22 mouse cellular contexts compared by ENCODE assay signal in the genomic region with DNA sequence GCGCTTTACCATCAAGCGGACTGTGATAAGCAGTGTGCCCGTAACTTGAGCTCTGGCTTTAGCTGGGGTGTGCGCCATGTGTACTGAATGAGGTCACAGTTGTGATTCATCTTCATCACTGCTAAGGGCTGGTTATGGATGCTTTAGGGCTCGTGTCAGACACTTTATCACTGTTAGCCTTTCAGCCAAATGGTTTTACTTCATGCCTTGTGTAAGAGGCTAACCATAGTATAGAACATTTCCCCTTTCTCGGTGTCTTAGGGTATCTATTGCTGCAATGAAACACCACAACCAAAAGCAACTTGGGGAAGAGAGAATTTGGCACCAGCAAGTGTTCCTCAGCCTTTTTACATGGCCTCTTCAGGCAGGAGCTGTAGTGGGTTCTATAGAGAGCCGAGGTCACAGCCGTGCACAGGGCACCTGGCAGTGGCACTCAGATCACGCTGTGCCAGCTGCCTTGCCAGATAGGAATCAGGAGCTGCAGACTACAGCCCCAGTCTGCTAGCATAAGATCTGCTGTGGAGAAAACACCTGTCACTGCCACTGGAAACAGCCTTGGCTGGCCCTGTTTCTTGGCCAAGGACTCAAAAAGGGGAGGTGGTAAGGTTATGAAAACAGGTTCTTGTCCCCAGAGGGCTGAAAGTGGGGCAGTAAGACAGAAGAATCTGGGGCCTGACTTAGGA. TPM values are rescaled to one million over a fixed set of nuclear protein-coding genes. Genes with fewer than 3 reads are reported as not detected.
DNase-seq lines count a peak whose midpoint lies in the region; ATAC-seq and TF ChIP-seq lines count a peak whose summit lies in the region.
"Had no signal": no experiment of that assay in that cellular context is flagged by ENCODE, and none has a peak within 500 bp of the region (broad histone marks: within the 10 kb centered on the region; RNA-seq: fewer than 3 reads in every experiment).

No protein-coding gene starts in this region.

- ATAC-seq in liver, postnatal 0 days, result peak; percentile 33
- ATAC-seq in liver, embryonic 11.5 days (replicated peaks; ENCODE audit: low FRiP score), result no peak
- ATAC-seq in common myeloid progenitor, adult 5-6 weeks (replicated peaks; ENCODE audit: low read depth, poor library complexity, severe bottlenecking), result peak; percentile 35; the same call in 1 of the 2 replicates
- peak; percentile 80 for ATAC-seq in megakaryocyte-erythroid progenitor cell, adult 5-6 weeks (replicated peaks; ENCODE audit: low FRiP score, low TSS enrichment, poor library complexity, severe bottlenecking)
- no peak for ATAC-seq in activated CD4-positive, CD25-positive, alpha-beta regulatory T cell, adult 4 months
- no peak for ATAC-seq in hindbrain, embryonic 14.5 days (ENCODE audit: low FRiP score)
- ATAC-seq: forebrain, postnatal 0 days; midbrain, embryonic 16.5 days; Patski had no signal

- H3K4me2 ChIP-seq in liver, postnatal 0 days (ENCODE audit: low read depth, low read length), result no peak overlapping the region
- H3K4me2 ChIP-seq in liver, embryonic 11.5 days, result no peak overlapping the region
- no peak overlapping the region for H3K4me2 ChIP-seq in hindbrain, embryonic 14.5 days (replicated peaks)
- H3K4me2 ChIP-seq: heart, embryonic 15.5 days; kidney, embryonic 15.5 days; limb, embryonic 13.5 days; lung, embryonic 14.5 days; neural tube, embryonic 12.5 days had no signal

- no peak overlapping the region for H3K9ac ChIP-seq in liver, postnatal 0 days (replicated peaks)
- no peak overlapping the region for H3K9ac ChIP-seq in liver, embryonic 11.5 days (ENCODE audit: low read depth, low read length)
- no peak overlapping the region for H3K9ac ChIP-seq in hindbrain, embryonic 14.5 days
- H3K9ac ChIP-seq: forebrain, postnatal 0 days; heart, embryonic 15.5 days; kidney, embryonic 15.5 days; limb, embryonic 13.5 days; lung, embryonic 14.5 days; neural tube, embryonic 12.5 days had no signal

- 79% methylated on average over 9 of the region's 9 CpGs for WGBS in liver, postnatal 0 days (ENCODE audit: insufficient replicate concordance)
- WGBS in liver, embryonic 11.5 days, result 76% methylated on average over 9 of the region's 9 CpGs
- WGBS in hindbrain, embryonic 14.5 days, result 94% methylated on average over 9 of the region's 9 CpGs

- H3K9me3 ChIP-seq in liver, postnatal 0 days (ENCODE audit: low read length), result no peaks in the 10 kb centered on the region
- no peaks in the 10 kb centered on the region for H3K9me3 ChIP-seq in liver, embryonic 11.5 days (ENCODE audit: control insufficient read depth, low read length)
- H3K9me3 ChIP-seq in hindbrain, embryonic 14.5 days (ENCODE audit: control insufficient read depth, low read length), result no peaks in the 10 kb centered on the region
- H3K9me3 ChIP-seq: heart, embryonic 15.5 days; kidney, embryonic 15.5 days; limb, embryonic 13.5 days; neural tube, embryonic 12.5 days had no signal

- H3K27ac ChIP-seq in liver, postnatal 0 days (ENCODE audit: low read depth), result no peak overlapping the region
- H3K27ac ChIP-seq in liver, embryonic 11.5 days (ENCODE audit: low read depth, low read length), result no peak overlapping the region
- H3K27ac ChIP-seq in hindbrain, embryonic 14.5 days, result no peak overlapping the region
- H3K27ac ChIP-seq: heart, embryonic 15.5 days; kidney, embryonic 15.5 days; limb, embryonic 13.5 days; macrophage; neural tube, embryonic 12.5 days had no signal

- TF ChIP-seq EP300 in liver, postnatal 0 days (IDR thresholded peaks at IDR 0.05; ENCODE audit: low read depth), result peak; percentile 42; the same call in 1 of the 2 replicates

- TF ChIP-seq CTCF in liver, postnatal 0 days (IDR thresholded peaks at IDR 0.05; ENCODE audit: low read depth), result no peak

- H3K27me3 ChIP-seq in liver, postnatal 0 days (ENCODE audit: insufficient read depth, low read length), result no peaks in the 10 kb centered on the region
- H3K27me3 ChIP-seq in liver, embryonic 11.5 days (replicated peaks; ENCODE audit: control insufficient read depth, insufficient read depth, low read length), result no peaks in the 10 kb centered on the region
- H3K27me3 ChIP-seq in hindbrain, embryonic 14.5 days (ENCODE audit: control insufficient read depth, insufficient read depth, low read length), result no peaks in the 10 kb centered on the region
- H3K27me3 ChIP-seq: heart, embryonic 15.5 days; kidney, embryonic 15.5 days; limb, embryonic 13.5 days; neural tube, embryonic 12.5 days; Patski had no signal

- H3K36me3 ChIP-seq in liver, postnatal 0 days (replicated peaks; ENCODE audit: insufficient read depth, low read length), result peaks cover 34% of the 10 kb centered on the region
- peaks cover 33% of the 10 kb centered on the region for H3K36me3 ChIP-seq in liver, embryonic 11.5 days (ENCODE audit: control insufficient read depth, insufficient read depth, low read length)
- H3K36me3 ChIP-seq in hindbrain, embryonic 14.5 days (replicated peaks; ENCODE audit: control insufficient read depth, insufficient read depth), result peaks cover 78% of the 10 kb centered on the region

- peak; percentile 65 to 89 for DNase-seq in adrenal gland, adult (ENCODE audit: inconsistent age in 2 of 2, low spot score in 1 of 2)
- no peak for DNase-seq in adrenal gland, adult 18-20 months (ENCODE audit: low spot score in 2 of 2)
- no peak for DNase-seq in liver, postnatal 0 days
- no peak for DNase-seq in liver, embryonic 11.5 days (ENCODE audit: low spot score)
- DNase-seq in hindbrain, embryonic 14.5 days (ENCODE audit: low spot score), result no peak
- DNase-seq: cerebellum, postnatal 25 days; forebrain, postnatal 0 days; heart, adult 18-20 months; lung, embryonic 14.5 days; right cerebral cortex, postnatal 4 days; thymus, postnatal 36 days had no signal

- no peak overlapping the region for H3K4me3 ChIP-seq in liver, postnatal 0 days (ENCODE audit: low read depth, low read length)
- no peak overlapping the region for H3K4me3 ChIP-seq in liver, embryonic 11.5 days (ENCODE audit: low read depth, low read length)
- H3K4me3 ChIP-seq in hindbrain, embryonic 14.5 days (replicated peaks; ENCODE audit: low read length), result no peak overlapping the region
- H3K4me3 ChIP-seq: heart, embryonic 15.5 days; kidney, embryonic 15.5 days; limb, embryonic 13.5 days; neural tube, embryonic 12.5 days had no signal

- H3K4me1 ChIP-seq in liver, postnatal 0 days (ENCODE audit: insufficient read depth), result peaks cover 8% of the 10 kb centered on the region
- peaks cover 17% of the 10 kb centered on the region for H3K4me1 ChIP-seq in liver, embryonic 11.5 days (replicated peaks; ENCODE audit: control insufficient read depth, insufficient read depth, low read length)
- no peaks in the 10 kb centered on the region for H3K4me1 ChIP-seq in hindbrain, embryonic 14.5 days (replicated peaks; ENCODE audit: control insufficient read depth, insufficient read depth, low read length)
- H3K4me1 ChIP-seq: kidney, embryonic 15.5 days; limb, embryonic 13.5 days had no signal

RNA-seq across cellular contexts. Expression of gene Mrap, which starts 27.3 kb away (rescaled TPM):
- total RNA-seq in adrenal gland, adult 18-20 months (2021), result 1,000 to 10,000 TPM in 1 of 2 experiments, 100 to 1,000 TPM in 1; 510 to 1,113 TPM
- 45.3 and 53.4 TPM in 2 replicates for polyA plus RNA-seq in liver, postnatal 0 days (2015; fragmentation: Nextera tagmentation; extraction: Ambion mirVana)
- polyA plus RNA-seq in liver, embryonic 11.5 days (2014; fragmentation: Nextera tagmentation; extraction: Ambion mirVana), result 77.5 and 79.0 TPM in 2 replicates
- total RNA-seq in common myeloid progenitor, adult 5-6 weeks (2017), result not detected in 2 replicates
- total RNA-seq in megakaryocyte-erythroid progenitor cell, adult 5-6 weeks (2014; fragmentation: Nextera tagmentation), result not detected in 2 replicates
- total RNA-seq in megakaryocyte-erythroid progenitor cell, adult 5-6 weeks (2017), result not detected in 2 replicates
- not detected for polyA plus RNA-seq in activated CD4-positive, CD25-positive, alpha-beta regulatory T cell, adult 4 months (2017; shearing (Covaris generic))
- 0.20 TPM in 1 of 2 replicates, not detected in the other for polyA plus RNA-seq in hindbrain, embryonic 14.5 days (2014; fragmentation: Nextera tagmentation; extraction: Ambion mirVana)
- polyA plus RNA-seq: intestine, embryonic 14.5 days; limb, embryonic 13.5 days; neural tube, embryonic 12.5 days; Patski had no signal

RNA-seq across cellular contexts. Expression of gene Mis18a, which starts 38.1 kb away (rescaled TPM):
- total RNA-seq in adrenal gland, adult 18-20 months (2021), result 1 to 10 TPM; 3.4 to 5.8 TPM
- 25.7 and 26.1 TPM in 2 replicates for polyA plus RNA-seq in liver, postnatal 0 days (2015; fragmentation: Nextera tagmentation; extraction: Ambion mirVana)
- 78.1 and 81.0 TPM in 2 replicates for polyA plus RNA-seq in liver, embryonic 11.5 days (2014; fragmentation: Nextera tagmentation; extraction: Ambion mirVana)
- total RNA-seq in common myeloid progenitor, adult 5-6 weeks (2017), result 40.6 and 54.6 TPM in 2 replicates
- 29.4 and 52.1 TPM in 2 replicates for total RNA-seq in megakaryocyte-erythroid progenitor cell, adult 5-6 weeks (2014; fragmentation: Nextera tagmentation)
- total RNA-seq in megakaryocyte-erythroid progenitor cell, adult 5-6 weeks (2017), result 34.1 and 43.1 TPM in 2 replicates
- polyA plus RNA-seq in activated CD4-positive, CD25-positive, alpha-beta regulatory T cell, adult 4 months (2017; shearing (Covaris generic)), result 10 to 100 TPM; 54.0 to 63.3 TPM
- 25.8 and 29.9 TPM in 2 replicates for polyA plus RNA-seq in hindbrain, embryonic 14.5 days (2014; fragmentation: Nextera tagmentation; extraction: Ambion mirVana)

RNA-seq across cellular contexts. Expression of gene Urb1, which starts 44.9 kb away (rescaled TPM):
- 10 to 100 TPM; 17.6 to 18.2 TPM for total RNA-seq in adrenal gland, adult 18-20 months (2021)
- 1.3 and 1.6 TPM in 2 replicates for polyA plus RNA-seq in liver, postnatal 0 days (2015; fragmentation: Nextera tagmentation; extraction: Ambion mirVana)
- 17.0 and 17.7 TPM in 2 replicates for polyA plus RNA-seq in liver, embryonic 11.5 days (2014; fragmentation: Nextera tagmentation; extraction: Ambion mirVana)
- total RNA-seq in common myeloid progenitor, adult 5-6 weeks (2017), result 13.8 and 19.7 TPM in 2 replicates
- 20.9 and 41.3 TPM in 2 replicates for total RNA-seq in megakaryocyte-erythroid progenitor cell, adult 5-6 weeks (2014; fragmentation: Nextera tagmentation)
- total RNA-seq in megakaryocyte-erythroid progenitor cell, adult 5-6 weeks (2017), result 16.0 and 26.4 TPM in 2 replicates
- 1 to 10 TPM; 3.9 to 4.6 TPM for polyA plus RNA-seq in activated CD4-positive, CD25-positive, alpha-beta regulatory T cell, adult 4 months (2017; shearing (Covaris generic))
- polyA plus RNA-seq in hindbrain, embryonic 14.5 days (2014; fragmentation: Nextera tagmentation; extraction: Ambion mirVana), result 9.9 and 11.6 TPM in 2 replicates

Comparison
In these comparisons a context has a peak if more than half of its experiments do, and no peak if none do; other contexts are left out.
1. DNase-seq: peak in adrenal gland, adult (2 of 2); none in adrenal gland, adult 18-20 months (0 of 2), liver, postnatal 0 days (single experiment), liver, embryonic 11.5 days (single experiment) and hindbrain, embryonic 14.5 days (single experiment).
2. ATAC-seq: peak in liver, postnatal 0 days (single experiment), common myeloid progenitor, adult 5-6 weeks (single experiment) and megakaryocyte-erythroid progenitor cell, adult 5-6 weeks (single experiment); none in liver, embryonic 11.5 days (single experiment), activated CD4-positive, CD25-positive, alpha-beta regulatory T cell, adult 4 months (single experiment) and hindbrain, embryonic 14.5 days (single experiment).
3. RNA of gene Mrap, which starts 27.3 kb away (polyA plus RNA-seq): 77.5 to 79.0 TPM in liver, embryonic 11.5 days and 45.3 to 53.4 TPM in liver, postnatal 0 days; 0.20 TPM in hindbrain, embryonic 14.5 days and not detected in activated CD4-positive, CD25-positive, alpha-beta regulatory T cell, adult 4 months; every median in the first group is over 10 times any median in the second.